Mouse (Mus musculus) hindbrain, embryonic 11.5 days (tissue): ENCODE results near the gene Ampd2. TPM values are rescaled to one million over a fixed set of nuclear protein-coding genes. Genes with fewer than 3 reads are reported as not detected.

Experiments used
- ATAC-seq: fragments of 200-750 bp; cut with Nextera tagmentation; 2 replicates; pipeline ENCODE4 v1.8.0; 2017; ENCODE audit warnings: mild to moderate bottlenecking, moderate TSS enrichment, moderate library complexity; ENCODE audit not compliant: low FRiP score
- DNase-seq: peaks from one replicate; pipeline ENCODE4 v3.0.0-alpha.2; 2015; ENCODE audit warnings: low spot score
- H3K27ac ChIP-seq: fragments of 300-500 bp; sonication (generic); 2 replicates; pipeline ENCODE4 v1.5.1; 2014; ENCODE audit warnings: mild to moderate bottlenecking, low read depth, low read length
- H3K27me3 ChIP-seq: fragments of 300-500 bp; sonication (generic); 2 replicates; pipeline ENCODE4 v1.6.1; 2014; ENCODE audit warnings: mild to moderate bottlenecking, low read length, moderate library complexity, mixed read lengths; ENCODE audit not compliant: control insufficient read depth, insufficient read depth
- H3K36me3 ChIP-seq: fragments of 300-500 bp; sonication (generic); 2 replicates; pipeline ENCODE4 v1.6.1; 2014; ENCODE audit warnings: mild to moderate bottlenecking, low read length, moderate library complexity, mixed read lengths; ENCODE audit not compliant: control insufficient read depth, insufficient read depth
- H3K4me1 ChIP-seq: fragments of 300-500 bp; sonication (generic); replicated peaks from 2 replicates; pipeline ENCODE4 v1.6.1; 2014; ENCODE audit warnings: low read length, mixed read lengths; ENCODE audit not compliant: control insufficient read depth, insufficient read depth
- H3K4me2 ChIP-seq: fragments of 300-500 bp; sonication (generic); replicated peaks from 2 replicates; pipeline ENCODE4 v1.6.1; 2014; ENCODE audit warnings: mild to moderate bottlenecking, low read depth, low read length
- H3K4me3 ChIP-seq: fragments of 300-500 bp; sonication (generic); 2 replicates; pipeline ENCODE4 v1.5.1; 2014; ENCODE audit warnings: low read depth, low read length
- H3K9ac ChIP-seq: fragments of 300-500 bp; sonication (generic); 2 replicates; pipeline ENCODE4 v1.6.1; 2014; ENCODE audit warnings: low read depth, low read length
- H3K9me3 ChIP-seq: fragments of 300-500 bp; sonication (generic); 2 replicates; pipeline ENCODE4 v1.6.1; 2016; ENCODE audit warnings: low read length; ENCODE audit not compliant: control insufficient read depth
- WGBS: fragments of 180-500 bp; shearing (Covaris S2); extraction: QIAGEN DNeasy Blood & Tissue Kit; methylation state at CpG from one replicate; pipeline ENCODE4 v1.1.7; 2014; 5-methylcytosine and 5-hydroxymethylcytosine counted together
- polyA plus RNA-seq: library from polyadenylated mRNA; unstranded; fragments of >200 nt; fragmentation: Nextera tagmentation; extraction: Ambion mirVana; gene quantifications from 2 replicates; pipeline ENCODE4 v1.2.1, GENCODE M21; 2014

Gene Ampd2
- polyA plus RNA-seq, 1 experiment from 2014 or later = 32.6 TPM

DNA sequence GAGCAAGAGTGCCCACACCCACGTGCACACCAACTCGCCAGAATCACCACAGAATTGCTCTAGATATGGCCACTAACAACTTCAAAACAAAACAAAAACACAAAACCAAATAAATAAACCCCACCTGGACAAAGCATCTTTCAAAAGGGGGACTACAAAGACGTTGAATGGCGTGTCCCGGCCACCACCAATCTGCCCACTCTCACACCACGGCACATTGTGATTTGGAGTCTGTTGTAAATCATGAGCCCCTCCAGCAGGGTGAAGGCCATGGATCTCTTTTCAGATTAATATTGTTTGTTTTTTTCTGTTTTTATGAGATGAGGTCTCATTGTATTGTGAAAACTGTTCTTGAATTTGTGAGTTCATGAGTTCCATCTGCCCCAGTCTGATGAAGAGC is 15.6 kb upstream of the Ampd2 start:
- H3K4me3 ChIP-seq = no peak overlapping the region
- WGBS = 93% methylated on average over 6 of the region's 6 CpGs
- ATAC-seq = no peak

GRCm38 (mm10) chr3:108101594-108101993 is 15.1 kb upstream of the Ampd2 start:
- Histone ChIP-seq H3K4me3 (no peak overlapping the region), H3K36me3 (no peaks in the 10 kb centered on the region), H3K27ac (no peak overlapping the region), H3K9me3 (no peaks in the 10 kb centered on the region), H3K4me2 (no peak overlapping the region), H3K9ac (no peak overlapping the region), H3K4me1 (no peaks in the 10 kb centered on the region), H3K27me3 (no peaks in the 10 kb centered on the region)
- ATAC-seq (no peak), DNase-seq (no peak)
- WGBS = 57% methylated on average over 3 of the region's 3 CpGs

More for the DNA sequence above, 15.6 kb upstream of the Ampd2 start:
- H3K27ac ChIP-seq = no peak overlapping the region
- DNase-seq = no peak
- no peak overlapping the region for H3K4me2 ChIP-seq
- H3K27me3 ChIP-seq = no peaks in the 10 kb centered on the region
- no peak overlapping the region for H3K9ac ChIP-seq
- no peaks in the 10 kb centered on the region for H3K36me3 ChIP-seq
- no peaks in the 10 kb centered on the region for H3K9me3 ChIP-seq
- H3K4me1 ChIP-seq = no peaks in the 10 kb centered on the region

DNA sequence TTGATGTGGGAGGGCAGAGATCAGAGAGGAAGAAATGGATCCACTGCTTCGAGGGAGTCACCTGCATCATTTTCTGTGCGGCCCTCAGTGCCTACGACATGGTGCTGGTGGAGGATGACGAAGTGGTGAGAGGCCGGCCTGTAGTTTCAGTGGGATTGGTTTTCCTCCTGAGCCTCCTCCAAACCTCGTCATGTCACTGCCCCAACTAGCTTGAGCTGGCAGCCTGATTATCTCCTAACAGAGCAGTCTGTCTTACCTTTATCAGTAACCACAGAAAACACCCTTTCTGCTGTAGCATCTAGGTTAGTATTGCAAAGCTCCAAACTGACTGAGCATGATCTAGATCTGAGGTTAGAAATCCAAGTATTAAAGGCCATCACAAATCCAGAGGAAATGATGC is 11.9 kb upstream of the Ampd2 start:
- Histone ChIP-seq H3K4me3 (no peak overlapping the region), H3K9ac (no peak overlapping the region), H3K27me3 (no peaks in the 10 kb centered on the region), H3K27ac (no peak overlapping the region), H3K4me2 (no peak overlapping the region), H3K9me3 (no peaks in the 10 kb centered on the region), H3K4me1 (no peaks in the 10 kb centered on the region), H3K36me3 (no peaks in the 10 kb centered on the region)
- 80% methylated on average over 6 of the region's 6 CpGs for WGBS
- no peak for ATAC-seq
- DNase-seq = no peak

DNA sequence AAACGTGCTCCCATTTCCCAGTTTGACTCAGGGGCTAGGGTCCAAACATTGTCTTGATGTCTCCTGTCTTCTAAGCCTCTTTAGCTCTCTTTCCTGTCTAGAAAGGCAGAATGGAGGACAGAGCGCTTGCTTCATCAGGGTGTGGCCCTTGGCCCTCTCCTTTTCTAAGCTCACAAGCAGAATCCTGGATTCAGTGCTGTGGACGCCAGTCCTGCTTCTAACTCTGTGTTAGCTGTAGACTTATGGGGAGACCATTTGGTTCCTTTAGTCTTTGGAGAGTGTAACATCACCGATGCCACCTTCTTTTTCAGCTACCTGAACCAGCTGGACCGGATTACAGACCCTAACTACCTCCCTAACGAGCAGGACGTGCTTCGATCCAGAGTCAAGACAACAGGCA is 11.2 kb upstream of the Ampd2 start:
- no peak overlapping the region for H3K4me3 ChIP-seq
- no peaks in the 10 kb centered on the region for H3K9me3 ChIP-seq
- ATAC-seq (no peak), DNase-seq (no peak)
- H3K27me3 ChIP-seq = no peaks in the 10 kb centered on the region
- H3K9ac ChIP-seq = no peak overlapping the region
- 86% methylated on average over 8 of the region's 8 CpGs for WGBS
- H3K4me2 ChIP-seq = no peak overlapping the region
- no peaks in the 10 kb centered on the region for H3K36me3 ChIP-seq
- no peaks in the 10 kb centered on the region for H3K4me1 ChIP-seq
- H3K27ac ChIP-seq = no peak overlapping the region

GRCm38 (mm10) chr3:108096726-108097125 is 10.3 kb upstream of the Ampd2 start:
- WGBS = 88% methylated on average over 10 of the region's 10 CpGs
- Histone ChIP-seq H3K4me2 (no peak overlapping the region), H3K4me3 (no peak overlapping the region), H3K36me3 (no peaks in the 10 kb centered on the region), H3K27me3 (no peaks in the 10 kb centered on the region), H3K27ac (no peak overlapping the region), H3K9ac (no peak overlapping the region), H3K9me3 (no peaks in the 10 kb centered on the region), H3K4me1 (no peaks in the 10 kb centered on the region)
- no peak for DNase-seq
- ATAC-seq = no peak

GRCm38 (mm10) chr3:108096226-108096625 is 9.8 kb upstream of the Ampd2 start:
- DNase-seq (no peak), ATAC-seq (no peak)
- no peaks in the 10 kb centered on the region for H3K27me3 ChIP-seq
- H3K27ac ChIP-seq = no peak overlapping the region
- no peaks in the 10 kb centered on the region for H3K9me3 ChIP-seq
- H3K36me3 ChIP-seq = no peaks in the 10 kb centered on the region
- H3K4me1 ChIP-seq = no peaks in the 10 kb centered on the region
- 71% methylated on average over 8 of the region's 8 CpGs for WGBS
- no peak overlapping the region for H3K4me3 ChIP-seq
- no peak overlapping the region for H3K9ac ChIP-seq
- no peak overlapping the region for H3K4me2 ChIP-seq

GRCm38 (mm10) chr3:108094976-108095760 is 8.7 kb upstream of the Ampd2 start:
- ATAC-seq = no peak
- DNase-seq = no peak
- no peak overlapping the region for H3K9ac ChIP-seq
- no peaks in the 10 kb centered on the region for H3K9me3 ChIP-seq
- no peak overlapping the region for H3K27ac ChIP-seq
- no peaks in the 10 kb centered on the region for H3K36me3 ChIP-seq
- 0 out of 2 replicates have a peak, but pooled peaks cover 2% of the 10 kb centered on the region for H3K27me3 ChIP-seq
- H3K4me1 ChIP-seq = no peaks in the 10 kb centered on the region; the same call in 1 of the 2 replicates
- 88% methylated on average over 12 of the region's 12 CpGs for WGBS
- no peak overlapping the region for H3K4me3 ChIP-seq
- H3K4me2 ChIP-seq = no peak overlapping the region

DNA sequence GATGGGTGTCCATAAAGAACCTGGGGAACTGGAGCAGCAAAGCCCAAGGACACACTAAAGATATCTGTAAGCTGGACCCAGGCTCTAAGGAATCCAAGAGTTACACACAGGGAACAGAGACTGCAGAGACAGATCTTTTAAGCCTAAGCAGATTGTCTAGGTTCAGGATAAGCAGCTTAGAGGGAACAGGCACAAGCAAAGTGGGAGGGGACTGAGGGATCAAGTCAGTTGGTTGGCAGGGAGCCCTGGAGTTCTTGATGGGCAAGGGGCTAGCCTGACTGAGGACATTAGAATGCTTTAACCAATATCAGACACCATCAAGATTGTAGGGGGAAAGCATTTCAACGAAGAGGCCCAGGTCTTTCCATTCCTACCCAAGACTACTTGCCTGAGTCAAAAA is 7.7 kb upstream of the Ampd2 start:
- WGBS = 88% methylated on average over 1 of the region's 1 CpGs
- H3K4me1 ChIP-seq = no peaks in the 10 kb centered on the region; the same call in 1 of the 2 replicates
- 0 out of 2 replicates have a peak, but pooled peaks cover 2% of the 10 kb centered on the region for H3K27me3 ChIP-seq
- ATAC-seq (no peak), DNase-seq (no peak)
- H3K9me3 ChIP-seq = no peaks in the 10 kb centered on the region
- no peak overlapping the region for H3K9ac ChIP-seq
- H3K36me3 ChIP-seq = no peaks in the 10 kb centered on the region
- H3K4me2 ChIP-seq = no peak overlapping the region
- no peak overlapping the region for H3K27ac ChIP-seq
- H3K4me3 ChIP-seq = no peak overlapping the region

DNA sequence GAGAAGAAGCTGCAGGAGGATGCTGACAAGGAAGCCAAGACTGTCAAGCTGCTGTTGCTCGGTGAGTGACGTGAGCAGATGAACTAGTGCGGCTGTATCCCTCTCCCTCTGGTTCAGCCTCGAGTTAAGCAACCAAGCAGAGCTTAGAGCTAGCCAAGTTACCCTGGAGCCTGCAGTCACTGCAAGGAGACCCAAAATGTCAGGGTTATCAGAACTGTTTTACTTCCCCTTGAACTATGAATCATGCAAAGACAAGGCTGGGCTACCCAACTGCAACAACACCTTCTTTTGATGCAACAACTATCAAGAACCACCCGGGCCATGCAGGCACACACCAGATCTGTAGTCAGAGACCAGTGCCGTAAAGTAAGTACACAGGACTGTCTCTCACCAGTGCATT is 6.9 kb upstream of the Ampd2 start:
- no peak for DNase-seq

More for the DNA sequence above, 6.9 kb upstream of the Ampd2 start:
- no peaks in the 10 kb centered on the region; the same call in 1 of the 2 replicates for H3K4me1 ChIP-seq
- no peak for ATAC-seq
- H3K4me2 ChIP-seq = no peak overlapping the region
- no peaks in the 10 kb centered on the region for H3K36me3 ChIP-seq
- 0 out of 2 replicates have a peak, but pooled peaks cover 2% of the 10 kb centered on the region for H3K27me3 ChIP-seq
- no peak overlapping the region for H3K4me3 ChIP-seq
- WGBS = 68% methylated on average over 6 of the region's 6 CpGs
- no peak overlapping the region for H3K9ac ChIP-seq
- no peaks in the 10 kb centered on the region for H3K9me3 ChIP-seq
- H3K27ac ChIP-seq = no peak overlapping the region
